In the genomic region with DNA sequence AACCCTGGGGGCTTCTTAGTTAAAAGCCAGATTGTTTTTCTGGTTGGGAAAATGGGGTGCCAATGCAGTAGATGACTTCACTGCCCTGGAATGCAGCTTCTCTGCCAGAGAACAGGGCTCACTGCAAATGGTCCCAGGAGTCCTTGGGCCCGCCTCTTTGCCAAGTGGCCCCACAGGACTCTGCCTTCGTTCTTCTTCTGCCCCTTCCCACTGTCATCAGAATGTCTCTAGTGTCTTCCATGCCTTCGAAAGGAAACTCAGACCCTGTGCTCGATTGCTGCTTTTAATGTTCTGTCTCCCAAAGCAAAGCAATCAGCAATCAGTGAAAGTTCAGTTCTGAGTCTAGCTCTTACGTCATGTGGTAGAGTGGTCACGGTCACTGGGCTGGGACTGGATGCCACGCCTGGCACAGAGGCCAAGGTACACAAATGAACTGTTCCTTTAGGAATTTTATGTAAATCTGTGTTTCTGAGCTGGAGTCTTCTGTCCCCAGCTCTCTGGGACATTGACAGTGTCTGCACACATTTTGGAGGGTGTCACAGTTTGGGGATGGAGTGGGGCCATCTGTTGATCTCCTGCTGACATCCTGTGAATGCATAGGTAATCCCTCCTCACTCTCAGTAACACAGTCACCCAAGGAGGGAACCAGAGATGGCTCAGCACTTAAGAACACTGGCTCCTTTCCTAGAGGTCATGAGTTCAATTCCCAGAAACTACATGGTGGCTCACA, we compare ENCODE assay signal across 8 mouse cellular contexts. TPM values are rescaled to one million over a fixed set of nuclear protein-coding genes. Genes with fewer than 3 reads are reported as not detected.
DNase-seq lines count a peak whose midpoint lies in the region; ATAC-seq lines count a peak whose summit lies in the region.

No protein-coding gene starts in this region.

- H3K27me3 ChIP-seq in kidney, embryonic 16.5 days (ENCODE audit: insufficient read depth, low read length): no peaks in the 10 kb centered on the region
- H3K27me3 ChIP-seq in stomach, embryonic 14.5 days (ENCODE audit: control insufficient read depth, insufficient read depth, low read length): no peaks in the 10 kb centered on the region
- H3K27me3 ChIP-seq in midbrain, embryonic 14.5 days (ENCODE audit: control insufficient read depth, insufficient read depth, low read length): no peaks in the 10 kb centered on the region

- ATAC-seq in kidney, embryonic 16.5 days (ENCODE audit: low FRiP score, low TSS enrichment): peak; percentile 55; the same call in 1 of the 2 replicates
- ATAC-seq in stomach, embryonic 14.5 days (ENCODE audit: insufficient number of reproducible peaks, insufficient read depth, low FRiP score, low read depth): peak; percentile 57; the same call in 1 of the 2 replicates
- ATAC-seq in midbrain, embryonic 14.5 days (ENCODE audit: low FRiP score, low TSS enrichment): no peak

- H3K9me3 ChIP-seq in kidney, embryonic 16.5 days (ENCODE audit: low read length): no peaks in the 10 kb centered on the region
- no peaks in the 10 kb centered on the region for H3K9me3 ChIP-seq in stomach, embryonic 14.5 days (ENCODE audit: control insufficient read depth, low read depth, low read length)
- no peaks in the 10 kb centered on the region for H3K9me3 ChIP-seq in midbrain, embryonic 14.5 days (ENCODE audit: control insufficient read depth, low read length)

- DNase-seq in cerebellum, adult 9-10 months: peak; percentile 72
- no peak for DNase-seq in cerebellum, adult 11 months
- peak; percentile 82 for DNase-seq in adrenal gland, postnatal 14 days
- DNase-seq in heart, adult 8-10 months (ENCODE audit: low spot score): peak; percentile 79
- DNase-seq in right cerebral cortex, adult 2 months (ENCODE audit: low spot score in 2 of 2): no peak
- no peak for DNase-seq in midbrain, embryonic 14.5 days

- no peak overlapping the region for H3K9ac ChIP-seq in kidney, embryonic 16.5 days (replicated peaks; ENCODE audit: low read length)
- no peak overlapping the region for H3K9ac ChIP-seq in stomach, embryonic 14.5 days (replicated peaks; ENCODE audit: low read depth, low read length)
- H3K9ac ChIP-seq in midbrain, embryonic 14.5 days (replicated peaks; ENCODE audit: low read length): no peak overlapping the region

- peaks cover 17% of the 10 kb centered on the region for H3K4me1 ChIP-seq in kidney, embryonic 16.5 days (ENCODE audit: insufficient read depth, low read length)
- H3K4me1 ChIP-seq in stomach, embryonic 14.5 days (ENCODE audit: control insufficient read depth, insufficient read depth, low read length): peaks cover 21% of the 10 kb centered on the region
- 0 out of 2 replicates have a peak, but pooled peaks cover 2% of the 10 kb centered on the region for H3K4me1 ChIP-seq in midbrain, embryonic 14.5 days (ENCODE audit: control insufficient read depth, insufficient read depth, low read length)

- H3K36me3 ChIP-seq in kidney, embryonic 16.5 days (ENCODE audit: insufficient read depth, low read length): no peaks in the 10 kb centered on the region
- no peaks in the 10 kb centered on the region for H3K36me3 ChIP-seq in stomach, embryonic 14.5 days (ENCODE audit: control insufficient read depth, insufficient read depth, low read length)
- no peaks in the 10 kb centered on the region for H3K36me3 ChIP-seq in midbrain, embryonic 14.5 days (ENCODE audit: control insufficient read depth, insufficient read depth, low read length)

- 50% methylated on average over 7 of the region's 7 CpGs for WGBS in kidney, embryonic 16.5 days
- WGBS in stomach, embryonic 14.5 days: 50% methylated on average over 7 of the region's 7 CpGs
- WGBS in midbrain, embryonic 14.5 days: 70% methylated on average over 7 of the region's 7 CpGs

- peak overlapping the region; percentile 61 for H3K27ac ChIP-seq in kidney, embryonic 16.5 days (ENCODE audit: low read length)
- peak overlapping the region; percentile 52 for H3K27ac ChIP-seq in stomach, embryonic 14.5 days (ENCODE audit: low read length)
- no peak overlapping the region for H3K27ac ChIP-seq in midbrain, embryonic 14.5 days (replicated peaks; ENCODE audit: low read depth, low read length)

- no peak overlapping the region for H3K4me3 ChIP-seq in kidney, embryonic 16.5 days (ENCODE audit: low read length)
- H3K4me3 ChIP-seq in stomach, embryonic 14.5 days (ENCODE audit: low read depth, low read length): no peak overlapping the region
- no peak overlapping the region for H3K4me3 ChIP-seq in midbrain, embryonic 14.5 days (replicated peaks; ENCODE audit: low read depth, low read length)

- no peak overlapping the region for H3K4me2 ChIP-seq in kidney, embryonic 16.5 days (replicated peaks; ENCODE audit: low read depth, low read length)
- no peak overlapping the region for H3K4me2 ChIP-seq in stomach, embryonic 14.5 days (replicated peaks; ENCODE audit: low read depth, low read length)
- no peak overlapping the region for H3K4me2 ChIP-seq in midbrain, embryonic 14.5 days (ENCODE audit: low read length)

RNA-seq across cellular contexts. Expression of a gene that starts 37.2 kb away (rescaled TPM):
- total RNA-seq in adrenal gland, postnatal 14 days (2021): 85.5 and 86.2 TPM in 2 replicates
- total RNA-seq in heart, adult 8-10 months (2022): 10 to 100 TPM; 44.2 to 51.4 (median 46.2) TPM
- 91.3 and 95.2 TPM in 2 replicates for polyA plus RNA-seq in kidney, embryonic 16.5 days (2015; fragmentation: Nextera tagmentation; extraction: Ambion mirVana)
- polyA plus RNA-seq in stomach, embryonic 14.5 days (2014; fragmentation: Nextera tagmentation; extraction: Ambion mirVana): 65.1 and 67.3 TPM in 2 replicates
- 93.5 and 120 TPM in 2 replicates for polyA plus RNA-seq in midbrain, embryonic 14.5 days (2014; fragmentation: Nextera tagmentation; extraction: Ambion mirVana)

Comparison
In these comparisons a context has a peak if more than half of its experiments do, and no peak if none do; other contexts are left out.
1. DNase-seq: peak in cerebellum, adult 9-10 months (single experiment), adrenal gland, postnatal 14 days (single experiment) and heart, adult 8-10 months (single experiment); none in cerebellum, adult 11 months (single experiment), right cerebral cortex, adult 2 months (0 of 2) and midbrain, embryonic 14.5 days (single experiment).